Mouse (Mus musculus): Measurements from ENCODE around the gene Rock2. TPM values are rescaled to one million over a fixed set of nuclear protein-coding genes. Genes with fewer than 3 reads are reported as not detected.

The Rock2 gene
- polyA plus RNA-seq, 2 experiments: 18.2 to 18.3 TPM

DNA sequence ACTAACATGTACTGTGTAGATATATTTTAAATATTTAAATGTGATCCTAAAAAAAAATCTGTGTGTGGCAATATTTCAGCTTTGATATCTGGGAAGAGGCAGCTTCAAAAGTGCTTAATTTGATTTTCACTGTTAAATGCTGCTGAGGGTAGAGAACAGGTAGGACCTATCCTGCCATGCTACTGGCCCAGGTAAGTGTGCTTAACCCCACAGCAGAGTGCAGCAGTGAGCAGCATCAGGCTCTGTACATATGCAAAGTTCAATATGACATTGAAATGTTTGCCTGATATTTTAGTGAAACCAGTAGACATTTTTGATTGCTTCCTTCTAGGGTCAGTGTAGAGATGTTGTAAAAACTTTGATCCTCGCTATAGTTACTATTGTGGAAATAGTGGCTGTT, 91.1 kb downstream of the Rock2 start:
- DNase-seq (ENCODE audit: low spot score): no peak
- H3K9me3 ChIP-seq (ENCODE audit: control insufficient read depth, low read length): no peaks in the 10 kb centered on the region
- H3K27ac ChIP-seq (replicated peaks; ENCODE audit: low read depth, low read length): no peak overlapping the region
- TF ChIP-seq POLR2A (IDR thresholded peaks at IDR 0.05; ENCODE audit: borderline replicate concordance, extremely low read depth, insufficient read depth, insufficient read length): no peak
- no peak overlapping the region for H3K4me2 ChIP-seq (replicated peaks; ENCODE audit: low read depth, low read length, severe bottlenecking)
- H3K4me3 ChIP-seq (replicated peaks; ENCODE audit: low read length): no peak overlapping the region
- no peak for ATAC-seq (ENCODE audit: low FRiP score, low read depth)
- no peak overlapping the region for H3K9ac ChIP-seq (ENCODE audit: low read depth, low read length, severe bottlenecking)
- H3K4me1 ChIP-seq (ENCODE audit: control insufficient read depth, insufficient read depth, low read length): no peaks in the 10 kb centered on the region
- 75% methylated on average over 1 of the region's 1 CpGs for WGBS
- H3K27me3 ChIP-seq (ENCODE audit: control insufficient read depth, insufficient read depth, low read length): no peaks in the 10 kb centered on the region
- peaks cover 21% of the 10 kb centered on the region for H3K36me3 ChIP-seq (ENCODE audit: control insufficient read depth, insufficient read depth, low read length)

DNA sequence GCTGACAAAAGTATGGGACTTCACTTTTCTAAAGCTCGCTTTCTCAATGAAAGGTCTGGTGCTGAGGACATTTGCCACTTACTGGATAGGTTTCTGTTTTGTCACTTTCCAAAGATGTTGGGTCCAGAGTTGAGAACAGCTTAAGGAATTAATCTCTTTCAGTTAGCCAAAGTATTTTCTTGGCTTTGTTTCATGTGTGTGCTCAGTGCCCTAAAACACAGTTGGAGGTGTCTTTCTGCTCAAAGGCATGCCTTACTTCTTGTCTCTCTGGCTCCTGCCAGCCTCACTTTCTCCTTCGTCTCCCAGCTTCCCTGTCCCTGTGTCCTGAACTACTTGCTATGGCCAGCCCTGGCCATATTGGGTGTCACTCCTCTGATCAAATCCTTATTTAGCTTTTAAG, 96.7 kb downstream of the Rock2 start:
- 89% methylated on average over 2 of the region's 2 CpGs for WGBS
- TF ChIP-seq POLR2A (IDR thresholded peaks at IDR 0.05; ENCODE audit: borderline replicate concordance, extremely low read depth, insufficient read depth, insufficient read length): no peak
- no peak for ATAC-seq (ENCODE audit: low FRiP score, low read depth)

DNA sequence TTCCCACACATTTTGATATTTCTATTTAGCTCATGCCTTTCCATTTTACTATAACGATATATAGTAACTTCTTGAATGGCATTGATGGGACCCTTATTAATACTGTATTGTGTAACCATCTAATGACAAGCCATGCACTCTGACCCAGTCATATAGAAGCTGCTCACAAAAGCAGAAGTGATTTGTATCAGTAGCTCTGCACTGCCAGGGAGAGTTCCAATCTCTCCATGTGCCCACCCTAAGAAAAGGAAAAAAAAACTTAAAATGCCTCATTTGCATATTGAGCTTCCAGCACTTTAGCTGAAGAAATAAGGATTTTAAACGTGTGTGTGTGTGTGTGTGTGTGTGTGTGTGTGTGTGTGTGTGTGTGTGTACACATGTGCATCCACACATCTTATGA, 97.7 kb downstream of the Rock2 start:
- DNase-seq (ENCODE audit: low spot score) (no peak), ATAC-seq (ENCODE audit: low FRiP score, low read depth) (no peak)
- no peak for TF ChIP-seq POLR2A (IDR thresholded peaks at IDR 0.05; ENCODE audit: borderline replicate concordance, extremely low read depth, insufficient read depth, insufficient read length)
- H3K9ac ChIP-seq (ENCODE audit: low read depth, low read length, severe bottlenecking): no peak overlapping the region
- peaks cover 13% of the 10 kb centered on the region for H3K36me3 ChIP-seq (ENCODE audit: control insufficient read depth, insufficient read depth, low read length)
- no peak overlapping the region for H3K4me3 ChIP-seq (replicated peaks; ENCODE audit: low read length)
- H3K9me3 ChIP-seq (ENCODE audit: control insufficient read depth, low read length): no peaks in the 10 kb centered on the region
- WGBS: 94% methylated on average over 2 of the region's 2 CpGs
- H3K4me2 ChIP-seq (replicated peaks; ENCODE audit: low read depth, low read length, severe bottlenecking): no peak overlapping the region
- no peaks in the 10 kb centered on the region for H3K4me1 ChIP-seq (ENCODE audit: control insufficient read depth, insufficient read depth, low read length)
- H3K27me3 ChIP-seq (ENCODE audit: control insufficient read depth, insufficient read depth, low read length): no peaks in the 10 kb centered on the region
- H3K27ac ChIP-seq (replicated peaks; ENCODE audit: low read depth, low read length): no peak overlapping the region

More for the DNA sequence above, 96.7 kb downstream of the Rock2 start:
- H3K36me3 ChIP-seq (ENCODE audit: control insufficient read depth, insufficient read depth, low read length): peaks cover 13% of the 10 kb centered on the region
- H3K4me2 ChIP-seq (replicated peaks; ENCODE audit: low read depth, low read length, severe bottlenecking): no peak overlapping the region
- no peak overlapping the region for H3K4me3 ChIP-seq (replicated peaks; ENCODE audit: low read length)
- no peak overlapping the region for H3K27ac ChIP-seq (replicated peaks; ENCODE audit: low read depth, low read length)
- no peaks in the 10 kb centered on the region for H3K9me3 ChIP-seq (ENCODE audit: control insufficient read depth, low read length)
- no peaks in the 10 kb centered on the region for H3K4me1 ChIP-seq (ENCODE audit: control insufficient read depth, insufficient read depth, low read length)
- no peak for DNase-seq (ENCODE audit: low spot score)
- no peak overlapping the region for H3K9ac ChIP-seq (ENCODE audit: low read depth, low read length, severe bottlenecking)
- no peaks in the 10 kb centered on the region for H3K27me3 ChIP-seq (ENCODE audit: control insufficient read depth, insufficient read depth, low read length)

DNA sequence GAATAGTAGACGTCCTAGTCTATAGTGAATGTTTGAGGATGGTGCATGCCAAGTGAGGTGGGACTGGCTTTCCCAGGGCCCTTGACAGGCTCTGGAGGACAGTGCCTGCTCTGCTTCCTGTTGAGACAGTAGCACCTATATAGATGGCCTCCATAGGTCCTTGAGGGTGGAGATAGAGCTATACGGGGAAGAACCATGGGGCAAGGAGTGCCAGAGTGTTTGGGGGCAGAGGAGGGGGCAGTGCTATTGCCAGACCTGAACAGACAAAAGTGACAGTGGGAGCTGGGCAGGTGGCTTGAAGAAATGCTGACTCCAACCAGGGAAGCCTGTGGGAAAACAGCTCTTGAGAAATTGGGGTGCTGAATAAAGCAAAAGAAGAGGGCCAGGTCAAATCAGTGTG, 99.6 kb downstream of the Rock2 start:
- WGBS: 97% methylated on average over 2 of the region's 2 CpGs
- ATAC-seq (ENCODE audit: low FRiP score, low read depth): no peak
- Histone ChIP-seq H3K9ac (ENCODE audit: low read depth, low read length, severe bottlenecking) (no peak overlapping the region), H3K36me3 (ENCODE audit: control insufficient read depth, insufficient read depth, low read length) (peaks cover 9% of the 10 kb centered on the region), H3K4me1 (ENCODE audit: control insufficient read depth, insufficient read depth, low read length) (peaks cover 8% of the 10 kb centered on the region), H3K4me3 (replicated peaks; ENCODE audit: low read length) (no peak overlapping the region), H3K4me2 (replicated peaks; ENCODE audit: low read depth, low read length, severe bottlenecking) (no peak overlapping the region), H3K9me3 (ENCODE audit: control insufficient read depth, low read length) (no peaks in the 10 kb centered on the region), H3K27me3 (ENCODE audit: control insufficient read depth, insufficient read depth, low read length) (peaks cover 7% of the 10 kb centered on the region; the same call in 1 of the 2 replicates), H3K27ac (replicated peaks; ENCODE audit: low read depth, low read length) (no peak overlapping the region)
- no peak for TF ChIP-seq POLR2A (IDR thresholded peaks at IDR 0.05; ENCODE audit: borderline replicate concordance, extremely low read depth, insufficient read depth, insufficient read length)
- DNase-seq (ENCODE audit: low spot score): no peak

DNA sequence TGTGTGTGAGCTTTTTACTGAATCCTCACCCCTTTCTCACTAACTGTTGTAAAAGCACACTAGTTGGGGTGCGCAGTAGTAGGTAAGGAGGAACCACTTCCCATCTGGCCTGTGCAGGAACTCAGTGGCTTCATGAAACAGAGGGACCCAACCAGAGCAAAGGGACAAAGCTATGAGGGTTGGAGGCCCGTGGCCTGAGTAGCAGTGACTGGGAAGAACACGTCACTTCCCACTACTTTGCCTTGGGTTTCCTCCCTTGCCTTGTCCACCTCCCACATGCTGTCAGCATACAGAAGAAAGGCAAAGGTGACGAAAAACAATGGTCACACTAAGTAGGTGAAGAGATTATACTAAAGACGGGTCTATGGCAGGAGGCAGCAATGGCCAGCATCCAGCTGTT, 101.6 kb downstream of the Rock2 start:
- Histone ChIP-seq H3K9ac (ENCODE audit: low read depth, low read length, severe bottlenecking) (no peak overlapping the region), H3K27me3 (ENCODE audit: control insufficient read depth, insufficient read depth, low read length) (peaks cover 12% of the 10 kb centered on the region; the same call in 1 of the 2 replicates), H3K4me3 (replicated peaks; ENCODE audit: low read length) (no peak overlapping the region), H3K27ac (replicated peaks; ENCODE audit: low read depth, low read length) (no peak overlapping the region), H3K4me1 (ENCODE audit: control insufficient read depth, insufficient read depth, low read length) (peaks cover 10% of the 10 kb centered on the region), H3K9me3 (ENCODE audit: control insufficient read depth, low read length) (no peaks in the 10 kb centered on the region), H3K4me2 (replicated peaks; ENCODE audit: low read depth, low read length, severe bottlenecking) (no peak overlapping the region), H3K36me3 (ENCODE audit: control insufficient read depth, insufficient read depth, low read length) (peaks cover 2% of the 10 kb centered on the region; the same call in 1 of the 2 replicates)
- WGBS: 84% methylated on average over 5 of the region's 5 CpGs
- no peak for ATAC-seq (ENCODE audit: low FRiP score, low read depth)
- TF ChIP-seq POLR2A (IDR thresholded peaks at IDR 0.05; ENCODE audit: borderline replicate concordance, extremely low read depth, insufficient read depth, insufficient read length): no peak
- DNase-seq (ENCODE audit: low spot score): no peak
